Mouse (Mus musculus) MN1 (cell line): ENCODE measurements around the gene Lnpk.

Experiments
- DNase-seq: peaks from one replicate; pipeline ENCODE4 v3.0.0-alpha.2; 2016; ENCODE audit warnings: low spot score

The Lnpk gene

GRCm38 (mm10) chr2:74578843-74579489 lies at the start of gene Lnpk:
Gene Lnpk (minus strand): TSS chr2:74579435.
- DNase-seq = peak; percentile 94

- no peak for DNase-seq
Observed at GRCm38 (mm10) chr2:74620368-74620767, 41.1 kb upstream of the Lnpk start.

DNA sequence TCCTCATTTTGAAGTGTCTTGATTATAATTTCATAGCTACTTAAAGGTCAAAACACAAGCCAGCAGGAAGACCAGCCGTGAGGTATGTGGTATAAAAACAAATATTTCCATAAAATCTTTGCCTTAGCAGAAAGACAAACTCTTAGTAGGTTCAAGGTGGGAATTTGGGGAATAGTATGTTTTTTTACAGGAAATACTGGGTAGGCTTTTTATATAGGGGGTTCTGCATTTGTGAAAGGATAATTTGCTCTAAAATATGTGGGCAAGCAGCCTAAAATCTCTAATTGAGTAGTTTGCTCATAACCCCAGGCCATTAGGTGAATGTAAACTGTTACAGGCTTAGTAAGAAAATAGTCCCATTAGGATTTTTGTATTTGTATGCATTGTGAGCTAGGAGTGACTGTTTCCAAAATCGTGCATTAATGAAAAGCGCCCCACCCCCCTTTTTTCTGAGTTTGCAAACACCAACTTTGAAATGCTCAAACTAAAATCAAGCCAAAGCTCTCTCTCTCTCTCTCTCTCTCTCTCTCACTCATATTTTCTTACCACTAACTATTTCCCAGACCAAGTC lies 40.5 kb upstream of the Lnpk start:
- no peak for DNase-seq

DNA sequence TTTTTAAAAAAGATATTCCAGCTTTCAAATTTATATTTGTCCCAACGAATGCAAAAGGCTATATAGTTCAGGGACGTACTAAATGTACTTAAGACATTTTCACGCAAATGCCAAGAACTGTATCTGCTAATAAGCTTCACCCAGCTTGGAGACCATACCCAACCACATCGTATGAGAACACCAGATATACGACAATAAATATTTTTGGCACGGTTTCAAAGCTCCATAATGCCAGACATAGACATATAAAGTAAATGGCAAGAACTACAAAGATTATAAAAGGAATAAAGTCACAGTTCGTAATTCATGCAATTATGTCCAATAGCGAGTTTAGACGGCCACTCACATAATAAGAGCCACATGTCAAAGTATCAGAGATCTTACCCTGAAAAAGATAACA lies 38.5 kb upstream of the Lnpk start:
- no peak for DNase-seq

- no peak for DNase-seq
Observed at GRCm38 (mm10) chr2:74611406-74611805, 32.2 kb upstream of the Lnpk start.

DNA sequence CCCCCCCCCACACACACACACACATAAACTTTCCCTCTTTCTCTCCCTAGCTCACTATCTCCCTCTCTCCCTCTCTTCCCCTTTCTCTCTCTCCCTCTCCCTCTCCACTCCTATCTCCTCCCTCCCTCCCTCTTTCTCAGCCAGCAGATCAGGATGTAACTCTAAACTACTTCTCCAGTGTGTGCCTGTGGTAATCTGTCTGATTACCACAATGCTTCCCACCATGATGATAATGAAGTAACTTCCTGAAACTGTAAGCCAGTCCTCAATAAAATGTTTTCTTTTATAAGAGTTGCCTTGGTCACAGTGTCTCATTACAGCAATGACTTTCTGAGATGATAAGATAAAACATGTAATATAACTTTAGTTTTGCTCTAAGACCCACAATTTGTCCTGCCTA lies 30.1 kb upstream of the Lnpk start:
- no peak for DNase-seq

DNA sequence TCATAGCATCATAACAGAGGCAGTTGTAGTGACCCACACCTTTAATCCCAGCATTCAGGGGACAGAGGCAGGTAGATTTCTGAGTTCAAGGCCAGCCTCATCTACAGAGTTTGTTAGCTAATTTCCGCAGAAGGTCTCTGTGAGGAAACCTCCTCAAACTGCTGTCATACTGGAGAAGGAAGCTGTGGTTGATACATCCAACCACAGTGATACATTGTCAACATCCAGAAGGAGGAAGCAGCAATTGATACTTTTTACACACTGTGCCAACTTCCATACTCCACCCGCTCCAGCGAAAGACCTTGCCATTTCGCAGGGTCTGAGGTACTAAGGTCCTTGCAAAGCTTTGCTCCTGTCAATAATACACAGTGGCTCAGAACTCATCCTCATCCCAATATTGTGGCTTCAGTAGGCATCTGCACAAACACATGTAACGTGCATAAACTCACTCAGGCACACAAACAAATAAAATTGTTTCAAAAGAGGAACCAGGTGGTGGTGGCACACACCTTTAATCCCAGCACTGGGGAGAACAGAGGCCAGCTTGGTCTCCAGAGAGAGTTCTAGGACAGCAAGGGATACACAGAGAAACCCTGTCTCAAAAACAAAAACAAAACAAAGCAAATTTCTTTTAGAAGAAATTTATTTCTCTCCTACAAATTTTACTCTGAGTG lies 27.0 kb upstream of the Lnpk start:
- no peak for DNase-seq

- DNase-seq = no peak
Observed at GRCm38 (mm10) chr2:74604011-74604410, 24.8 kb upstream of the Lnpk start.

GRCm38 (mm10) chr2:74602483-74602882 lies 23.2 kb upstream of the Lnpk start:
- no peak for DNase-seq

DNA sequence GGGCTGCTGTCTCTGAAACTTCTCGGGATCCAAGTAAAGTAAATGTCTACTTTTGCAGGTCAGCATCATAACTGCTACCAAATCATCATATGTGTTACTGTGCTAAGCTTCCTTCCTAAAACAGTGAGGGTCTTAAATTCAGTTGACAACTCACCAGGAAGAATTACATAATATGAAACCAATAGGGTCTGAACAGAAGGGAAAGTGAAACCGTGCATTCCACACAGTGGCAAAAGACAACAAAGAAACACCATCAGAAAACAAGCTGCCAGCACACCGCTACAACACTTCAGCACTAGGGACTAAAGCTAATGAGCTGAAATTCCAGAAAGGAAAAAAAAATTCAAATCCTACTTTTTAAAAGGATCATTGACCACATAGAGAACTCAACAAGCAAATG lies 17.9 kb upstream of the Lnpk start:
- no peak for DNase-seq

GRCm38 (mm10) chr2:74596094-74596493 lies 16.9 kb upstream of the Lnpk start:
- DNase-seq = no peak

GRCm38 (mm10) chr2:74578146-74578842 lies 941 bp downstream of the Lnpk start:
- peak; percentile 52 for DNase-seq

- no peak for DNase-seq
Observed at GRCm38 (mm10) chr2:74570390-74570789, 8.8 kb downstream of the Lnpk start.

DNA sequence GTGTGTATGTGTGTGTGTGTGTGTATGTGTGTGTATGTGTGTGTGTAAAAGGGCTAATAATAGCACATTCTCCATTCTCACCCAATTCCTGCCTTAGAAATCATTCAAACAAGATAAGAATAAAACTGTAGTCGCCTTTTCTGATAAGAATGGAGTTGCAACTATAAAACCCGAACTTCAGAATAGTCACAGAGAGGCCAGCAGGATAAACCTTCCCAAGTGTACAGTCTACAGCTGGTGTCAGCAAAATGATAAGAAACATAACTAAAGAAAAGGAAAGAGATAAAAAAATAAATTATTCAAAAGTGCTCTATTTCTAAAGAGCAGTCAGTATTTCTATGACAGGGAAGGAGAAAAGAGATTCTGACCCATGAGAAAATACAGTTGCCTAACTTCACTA lies 19.4 kb downstream of the Lnpk start:
- DNase-seq = no peak

DNA sequence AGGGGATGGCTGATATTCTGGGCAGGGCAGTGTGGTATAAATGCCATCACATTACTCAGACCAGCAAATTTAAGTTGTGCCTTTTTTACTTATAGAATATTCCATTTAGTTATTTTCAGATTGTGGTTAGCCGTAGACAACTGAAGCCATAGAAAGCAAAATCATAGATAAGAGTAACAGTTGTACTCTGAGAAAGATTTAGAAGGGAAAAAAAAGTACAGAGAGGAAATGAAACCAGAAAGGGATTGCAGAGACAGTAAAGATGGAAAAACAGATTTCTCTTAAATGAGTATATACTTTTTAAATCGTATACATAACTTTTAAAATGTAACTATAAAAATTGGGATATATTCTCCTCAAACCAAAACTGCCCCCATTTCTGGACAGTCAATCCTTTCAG lies 20.1 kb downstream of the Lnpk start:
- DNase-seq = no peak

DNA sequence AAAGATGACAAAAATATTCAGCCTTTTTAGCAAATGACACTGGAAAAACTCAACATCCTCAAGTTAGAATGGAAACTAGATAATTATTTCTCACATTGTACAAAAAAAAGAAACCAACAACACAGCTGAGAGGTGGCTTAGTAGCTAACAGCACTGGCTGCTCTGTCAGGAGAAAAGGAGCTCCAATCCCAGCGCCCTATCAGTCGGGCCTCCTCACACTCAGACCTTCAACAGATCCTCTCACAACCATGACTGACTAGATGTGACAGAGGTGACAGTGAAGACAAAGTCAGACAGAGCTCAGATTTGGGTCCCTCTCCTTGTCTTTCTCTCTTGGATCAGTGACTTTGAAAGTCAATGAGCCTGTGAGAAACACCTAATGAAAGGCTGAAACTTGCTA lies 21.8 kb downstream of the Lnpk start:
- DNase-seq = no peak

DNA sequence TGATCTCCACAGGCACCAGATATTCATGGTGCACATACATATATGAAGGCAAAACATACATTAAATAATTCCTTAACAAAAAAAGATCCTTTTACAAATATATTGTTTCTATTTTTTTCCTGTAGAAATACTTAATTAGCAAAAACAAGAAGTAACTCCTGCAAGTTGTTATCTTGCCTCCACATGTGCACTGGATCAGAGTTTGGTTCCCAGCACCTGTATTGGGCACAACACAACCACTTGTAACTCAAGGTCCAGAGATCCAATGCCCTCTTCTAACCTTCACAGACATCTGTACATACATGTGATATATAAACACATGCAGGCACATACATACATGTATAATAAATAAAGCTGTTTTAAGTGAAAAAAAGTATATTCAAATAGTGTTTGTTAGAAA lies 27.3 kb downstream of the Lnpk start:
- DNase-seq = no peak

- no peak for DNase-seq
Observed at GRCm38 (mm10) chr2:74548306-74548705, 30.9 kb downstream of the Lnpk start.

DNA sequence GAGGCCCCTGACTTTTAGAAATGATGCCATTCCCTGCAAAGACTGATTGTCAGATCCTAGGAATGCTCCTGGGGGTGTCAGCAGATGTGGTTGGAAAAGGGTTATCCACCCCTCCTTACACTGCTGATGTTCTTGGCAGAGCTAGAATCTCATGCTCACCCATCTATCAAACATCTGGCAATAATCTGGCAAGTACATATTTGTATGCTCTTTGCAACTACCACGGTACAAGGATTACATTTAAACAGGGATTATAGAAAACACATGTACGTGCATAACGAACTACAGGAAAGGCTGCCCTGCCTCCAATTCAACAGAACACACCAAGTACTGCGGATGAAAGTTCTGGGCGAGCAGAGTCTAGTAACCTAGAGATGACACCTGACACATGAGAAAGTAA lies 70.9 kb downstream of the Lnpk start:
- no peak for DNase-seq

DNA sequence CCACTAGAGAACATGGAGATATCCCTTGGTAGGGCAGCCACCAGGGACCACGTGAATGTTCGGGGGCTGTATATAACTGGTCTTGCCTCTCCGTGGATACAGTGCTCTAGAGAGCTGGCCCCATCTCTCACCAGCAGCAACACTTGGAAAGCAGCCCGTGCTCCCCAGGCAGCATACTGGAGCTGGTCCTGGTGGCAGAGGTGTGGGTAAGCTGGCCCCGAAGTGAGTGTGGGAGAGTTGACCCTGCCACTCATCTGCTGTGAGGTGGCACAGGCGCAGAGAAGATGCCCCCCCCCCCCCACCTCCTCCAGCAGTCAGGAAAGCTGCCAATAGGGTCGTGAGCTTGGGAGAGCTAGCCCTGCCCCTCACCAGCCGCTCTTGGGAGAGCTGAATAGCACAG lies 72.8 kb downstream of the Lnpk start:
- no peak for DNase-seq

DNA sequence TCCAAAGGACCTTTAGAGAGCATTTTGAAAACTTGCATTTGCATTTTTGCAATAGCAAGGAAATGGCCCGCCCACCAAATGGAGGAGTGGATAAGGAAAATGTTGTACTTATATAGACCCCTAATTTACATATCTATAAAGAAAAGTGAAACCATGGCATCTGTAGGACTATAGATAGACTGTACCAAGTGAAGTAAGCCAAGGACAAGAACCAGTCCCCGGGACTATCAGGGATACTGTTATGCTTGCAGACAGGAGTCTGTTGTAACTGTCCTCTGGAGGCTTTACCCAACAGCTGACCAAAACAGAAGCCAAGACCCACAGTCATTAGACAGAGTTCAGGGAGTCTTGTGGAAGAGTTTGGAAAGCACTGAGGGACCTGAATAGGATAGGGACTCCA lies 78.9 kb downstream of the Lnpk start:
- no peak for DNase-seq

GRCm38 (mm10) chr2:74497851-74498250 lies 81.4 kb downstream of the Lnpk start:
- no peak for DNase-seq

- DNase-seq = no peak
Observed at GRCm38 (mm10) chr2:74491426-74491825, 87.8 kb downstream of the Lnpk start.
